Mouse (Mus musculus): ENCODE measurements around the gene Tex45. TPM values are rescaled to one million over a fixed set of nuclear protein-coding genes. Genes with fewer than 3 reads are reported as not detected.
A peak's percentile ranks its signal among the peaks of the same experiment; 100 is the strongest.

Gene Tex45
- polyA plus RNA-seq, 1 experiment from 2014 or later: not detected

GRCm38 (mm10) chr8:3516450-3517116 is 45.9 kb downstream of the Tex45 start:
- Histone ChIP-seq H3K36me3 (ENCODE audit: control insufficient read depth, insufficient read depth, low read length) (peaks cover 7% of the 10 kb centered on the region), H3K27me3 (ENCODE audit: control insufficient read depth, insufficient read depth, low read depth, low read length) (no peaks in the 10 kb centered on the region), H3K9me3 (ENCODE audit: control insufficient read depth, low read length) (no peaks in the 10 kb centered on the region), H3K4me1 (replicated peaks; ENCODE audit: control insufficient read depth, insufficient read depth, low read length) (0 out of 2 replicates have a peak, but pooled peaks cover 5% of the 10 kb centered on the region), H3K4me2 (ENCODE audit: low read depth, low read length) (peak overlapping the region; percentile 97), H3K4me3 (ENCODE audit: low read length) (peak overlapping the region; percentile 75), H3K27ac (ENCODE audit: low read length) (peak overlapping the region; percentile 83), H3K9ac (ENCODE audit: low read length) (peak overlapping the region; percentile 73)
- 1% methylated on average over 36 of the region's 36 CpGs for whole genome bisulfite sequencing
- peak; percentile 82 for ATAC-seq (ENCODE audit: low read depth)

- ATAC-seq (ENCODE audit: low read depth): no peak
- whole genome bisulfite sequencing: 2% methylated on average over 15 of the region's 16 CpGs
- H3K4me3 ChIP-seq (ENCODE audit: low read length): peak overlapping the region; percentile 75
- H3K9ac ChIP-seq (ENCODE audit: low read length): peak overlapping the region; percentile 73
- no peaks in the 10 kb centered on the region for H3K9me3 ChIP-seq (ENCODE audit: control insufficient read depth, low read length)
- H3K4me1 ChIP-seq (replicated peaks; ENCODE audit: control insufficient read depth, insufficient read depth, low read length): 0 out of 2 replicates have a peak, but pooled peaks cover 5% of the 10 kb centered on the region
- H3K27me3 ChIP-seq (ENCODE audit: control insufficient read depth, insufficient read depth, low read depth, low read length): no peaks in the 10 kb centered on the region
- H3K4me2 ChIP-seq (ENCODE audit: low read depth, low read length): peak overlapping the region; percentile 97
- H3K27ac ChIP-seq (ENCODE audit: low read length): peak overlapping the region; percentile 78
- H3K36me3 ChIP-seq (ENCODE audit: control insufficient read depth, insufficient read depth, low read length): peaks cover 9% of the 10 kb centered on the region
Measured at GRCm38 (mm10) chr8:3517117-3517495, 46.4 kb downstream of the Tex45 start.

GRCm38 (mm10) chr8:3522007-3522697 is 51.5 kb downstream of the Tex45 start:
- Histone ChIP-seq H3K9me3 (ENCODE audit: control insufficient read depth, low read length) (no peaks in the 10 kb centered on the region), H3K27ac (ENCODE audit: low read length) (no peak overlapping the region), H3K4me1 (replicated peaks; ENCODE audit: control insufficient read depth, insufficient read depth, low read length) (0 out of 2 replicates have a peak, but pooled peaks cover 3% of the 10 kb centered on the region), H3K36me3 (ENCODE audit: control insufficient read depth, insufficient read depth, low read length) (peaks cover 26% of the 10 kb centered on the region), H3K27me3 (ENCODE audit: control insufficient read depth, insufficient read depth, low read depth, low read length) (no peaks in the 10 kb centered on the region), H3K4me2 (ENCODE audit: low read depth, low read length) (no peak overlapping the region), H3K9ac (ENCODE audit: low read length) (no peak overlapping the region), H3K4me3 (ENCODE audit: low read length) (no peak overlapping the region)
- no peak; the same call in 1 of the 2 replicates for ATAC-seq (ENCODE audit: low read depth)
- 87% methylated on average over 13 of the region's 13 CpGs for WGBS

- WGBS: 82% methylated on average over 5 of the region's 5 CpGs
- Histone ChIP-seq H3K4me1 (replicated peaks; ENCODE audit: control insufficient read depth, insufficient read depth, low read length) (no peaks in the 10 kb centered on the region), H3K27ac (ENCODE audit: low read length) (no peak overlapping the region), H3K27me3 (ENCODE audit: control insufficient read depth, insufficient read depth, low read depth, low read length) (no peaks in the 10 kb centered on the region), H3K9ac (ENCODE audit: low read length) (no peak overlapping the region), H3K36me3 (ENCODE audit: control insufficient read depth, insufficient read depth, low read length) (peaks cover 8% of the 10 kb centered on the region), H3K4me2 (ENCODE audit: low read depth, low read length) (no peak overlapping the region), H3K4me3 (ENCODE audit: low read length) (no peak overlapping the region), H3K9me3 (ENCODE audit: control insufficient read depth, low read length) (no peaks in the 10 kb centered on the region)
- ATAC-seq (ENCODE audit: low read depth): no peak
Measured at GRCm38 (mm10) chr8:3530816-3531215, 60.2 kb downstream of the Tex45 start.

- WGBS: 91% methylated on average over 18 of the region's 18 CpGs
- H3K4me1 ChIP-seq (replicated peaks; ENCODE audit: control insufficient read depth, insufficient read depth, low read length): no peaks in the 10 kb centered on the region
- no peak overlapping the region for H3K9ac ChIP-seq (ENCODE audit: low read length)
- no peak overlapping the region for H3K4me3 ChIP-seq (ENCODE audit: low read length)
- H3K27me3 ChIP-seq (ENCODE audit: control insufficient read depth, insufficient read depth, low read depth, low read length): no peaks in the 10 kb centered on the region
- no peak overlapping the region for H3K4me2 ChIP-seq (ENCODE audit: low read depth, low read length)
- no peak for ATAC-seq (ENCODE audit: low read depth)
- H3K27ac ChIP-seq (ENCODE audit: low read length): no peak overlapping the region
- no peaks in the 10 kb centered on the region for H3K9me3 ChIP-seq (ENCODE audit: control insufficient read depth, low read length)
- peaks cover 10% of the 10 kb centered on the region for H3K36me3 ChIP-seq (ENCODE audit: control insufficient read depth, insufficient read depth, low read length)
Measured at GRCm38 (mm10) chr8:3531936-3532335, 61.3 kb downstream of the Tex45 start.

GRCm38 (mm10) chr8:3536053-3536841 is 65.6 kb downstream of the Tex45 start:
- 60% methylated on average over 15 of the region's 15 CpGs for WGBS
- Histone ChIP-seq H3K4me3 (ENCODE audit: low read length) (no peak overlapping the region), H3K36me3 (ENCODE audit: control insufficient read depth, insufficient read depth, low read length) (peaks cover 31% of the 10 kb centered on the region), H3K27ac (ENCODE audit: low read length) (no peak overlapping the region), H3K4me2 (ENCODE audit: low read depth, low read length) (no peak overlapping the region), H3K9me3 (ENCODE audit: control insufficient read depth, low read length) (no peaks in the 10 kb centered on the region), H3K4me1 (replicated peaks; ENCODE audit: control insufficient read depth, insufficient read depth, low read length) (no peaks in the 10 kb centered on the region), H3K27me3 (ENCODE audit: control insufficient read depth, insufficient read depth, low read depth, low read length) (no peaks in the 10 kb centered on the region), H3K9ac (ENCODE audit: low read length) (no peak overlapping the region)
- peak; percentile 45; the same call in 1 of the 2 replicates for ATAC-seq (ENCODE audit: low read depth)

Other genes with a start within 250 kb of the Tex45 start
- 34.1 and 38.7 TPM in 2 replicates for gene Insr, start 191.2 kb upstream of the Tex45 start, polyA plus RNA-seq (2015; fragmentation: Nextera tagmentation; extraction: Ambion mirVana)
- 0.20 and 0.70 TPM in 2 replicates for gene A430078G23Rik, start 117.4 kb upstream of the Tex45 start, polyA plus RNA-seq (2015; fragmentation: Nextera tagmentation; extraction: Ambion mirVana)
- gene Arhgef18, start 77.9 kb upstream of the Tex45 start, polyA plus RNA-seq (2015; fragmentation: Nextera tagmentation; extraction: Ambion mirVana): 6.9 and 7.6 TPM in 2 replicates
- 9.5 and 11.1 TPM in 2 replicates for gene Pex11g, start 3.2 kb upstream of the Tex45 start, polyA plus RNA-seq (2015; fragmentation: Nextera tagmentation; extraction: Ambion mirVana)
- gene Zfp358, start 22.3 kb downstream of the Tex45 start, polyA plus RNA-seq (2015; fragmentation: Nextera tagmentation; extraction: Ambion mirVana): 39.1 and 41.8 TPM in 2 replicates
- 48.0 and 53.0 TPM in 2 replicates for gene Mcoln1, start 29.6 kb downstream of the Tex45 start, polyA plus RNA-seq (2015; fragmentation: Nextera tagmentation; extraction: Ambion mirVana)
- gene Pnpla6, start 44.5 kb downstream of the Tex45 start, polyA plus RNA-seq (2015; fragmentation: Nextera tagmentation; extraction: Ambion mirVana): 27.3 and 30.9 TPM in 2 replicates
- 1.1 and 2.2 TPM in 2 replicates for gene C330021F23Rik, start 97.1 kb downstream of the Tex45 start, polyA plus RNA-seq (2015; fragmentation: Nextera tagmentation; extraction: Ambion mirVana)
- gene Camsap3, start 116.4 kb downstream of the Tex45 start, polyA plus RNA-seq (2015; fragmentation: Nextera tagmentation; extraction: Ambion mirVana): 6.9 and 7.7 TPM in 2 replicates
- 56.1 and 56.3 TPM in 2 replicates for gene Xab2, start 150.5 kb downstream of the Tex45 start, polyA plus RNA-seq (2015; fragmentation: Nextera tagmentation; extraction: Ambion mirVana)
- gene Pet100, start 150.7 kb downstream of the Tex45 start, polyA plus RNA-seq (2015; fragmentation: Nextera tagmentation; extraction: Ambion mirVana): 97.8 and 111 TPM in 2 replicates
- 0.10 and 0.34 TPM in 2 replicates for gene Pcp2, start 154.7 kb downstream of the Tex45 start, polyA plus RNA-seq (2015; fragmentation: Nextera tagmentation; extraction: Ambion mirVana)
- 91.6 and 112 TPM in 2 replicates for gene Stxbp2, start 160.1 kb downstream of the Tex45 start, polyA plus RNA-seq (2015; fragmentation: Nextera tagmentation; extraction: Ambion mirVana)
- gene Retn, start 184.9 kb downstream of the Tex45 start, polyA plus RNA-seq (2015; fragmentation: Nextera tagmentation; extraction: Ambion mirVana): 0.18 TPM in 1 of 2 replicates, not detected in the other
- gene Mcemp1, start 194.9 kb downstream of the Tex45 start, polyA plus RNA-seq (2015; fragmentation: Nextera tagmentation; extraction: Ambion mirVana): 2.8 and 4.2 TPM in 2 replicates
- 10.0 and 10.6 TPM in 2 replicates for gene Fcor, start 201.5 kb downstream of the Tex45 start, polyA plus RNA-seq (2015; fragmentation: Nextera tagmentation; extraction: Ambion mirVana)
- 36.4 and 38.2 TPM in 2 replicates for gene Trappc5, start 205.4 kb downstream of the Tex45 start, polyA plus RNA-seq (2015; fragmentation: Nextera tagmentation; extraction: Ambion mirVana)
- 0.15 and 0.18 TPM in 2 replicates for gene Fcer2a, start 223.3 kb downstream of the Tex45 start, polyA plus RNA-seq (2015; fragmentation: Nextera tagmentation; extraction: Ambion mirVana)
- 0.43 and 0.62 TPM in 2 replicates for gene Clec4g, start 249.8 kb downstream of the Tex45 start, polyA plus RNA-seq (2015; fragmentation: Nextera tagmentation; extraction: Ambion mirVana)

All from lung, embryonic 16.5 days (tissue).